Mouse (Mus musculus) monocyte, adult 2 months (primary cell): ENCODE measurements around the gene S1pr2.
A peak's percentile ranks its signal among the peaks of the same experiment; 100 is the strongest.

Experiments
- DNase-seq, 2 experiments: peaks; one replicate each; pipeline ENCODE4 v3.0.0; 2022; ENCODE audit warnings: low spot score in 2 of 2, low read depth in 1 of 2

Gene S1pr2

GRCm38 (mm10) chr9:20972141-20972992, 4.2 kb downstream of the S1pr2 start:
- no peak for DNase-seq

DNA sequence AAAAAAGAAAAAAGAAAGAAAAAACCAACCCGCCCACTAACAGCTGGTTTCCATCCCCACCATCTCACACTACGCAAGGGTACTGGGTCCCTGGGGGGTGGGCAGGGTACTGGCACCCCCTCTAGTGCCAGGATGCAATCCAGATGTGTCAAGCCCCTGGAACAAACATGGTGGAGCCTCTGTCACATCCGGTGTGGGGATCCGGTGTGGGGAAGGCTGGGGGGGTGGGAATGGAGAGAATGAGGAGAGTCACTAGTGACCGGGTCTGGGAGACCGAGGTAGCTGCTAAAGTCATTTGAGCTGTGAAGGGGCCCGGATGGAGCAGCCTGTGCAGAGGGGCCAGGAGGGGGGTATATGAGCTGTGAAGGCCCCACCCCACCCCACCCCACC, 4.8 kb downstream of the S1pr2 start:
- no peak for DNase-seq

DNA sequence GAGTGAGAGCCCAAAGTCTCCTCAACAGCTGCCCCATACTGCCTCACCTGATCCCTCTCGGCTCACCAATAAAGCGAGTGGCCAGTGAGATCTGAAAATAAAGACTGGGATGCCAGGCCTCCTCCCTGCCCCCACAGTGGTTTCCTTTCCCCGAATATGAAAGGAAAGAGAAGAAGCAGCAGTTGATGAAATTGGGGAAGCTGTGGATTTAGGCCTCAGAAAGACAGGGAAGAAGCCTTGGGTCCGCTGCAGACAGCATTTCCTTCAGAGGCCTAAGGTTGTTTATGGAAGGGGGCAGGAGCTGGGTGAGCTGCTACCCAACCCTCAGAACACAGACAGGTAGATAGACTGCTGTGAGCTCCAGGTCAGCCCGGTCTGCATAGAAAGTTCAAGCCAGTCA, 9.8 kb downstream of the S1pr2 start:
- DNase-seq = no peak

- DNase-seq = no peak
Measured at GRCm38 (mm10) chr9:20966008-20966407, 10.6 kb downstream of the S1pr2 start.

- DNase-seq = no peak
Measured at GRCm38 (mm10) chr9:20965606-20966005, 11.0 kb downstream of the S1pr2 start.

DNA sequence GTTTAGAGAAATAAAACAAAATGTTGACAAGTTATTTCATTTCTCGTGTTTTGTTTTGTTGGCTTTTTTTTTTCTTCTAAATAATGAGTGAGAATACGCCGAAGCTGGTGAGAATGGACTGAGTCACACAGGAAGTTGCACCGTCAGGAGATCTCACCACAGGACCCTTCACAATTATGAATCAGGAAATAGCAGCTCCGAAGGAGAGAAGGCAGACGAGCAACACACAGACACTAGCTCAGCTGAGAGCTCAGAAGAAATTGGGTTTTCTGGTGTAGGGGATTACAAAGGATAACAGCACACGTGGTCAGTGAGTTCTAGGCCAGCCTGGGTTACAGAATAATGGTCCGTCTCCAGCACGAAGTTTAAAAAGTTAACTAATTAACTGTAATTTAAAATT, 15.0 kb downstream of the S1pr2 start:
- DNase-seq = no peak

GRCm38 (mm10) chr9:20959430-20959938, 17.1 kb downstream of the S1pr2 start, which contains the start of gene Dnmt1:
Gene Dnmt1, minus strand, starts transcription at chr9:20959888.
- no peak for DNase-seq

- DNase-seq = no peak
Measured at GRCm38 (mm10) chr9:20956989-20957388, 19.6 kb downstream of the S1pr2 start.

GRCm38 (mm10) chr9:20952520-20953227, 23.9 kb downstream of the S1pr2 start:
- DNase-seq = peak; percentile 87 to 89

- no peak for DNase-seq
Measured at GRCm38 (mm10) chr9:20951966-20952519, 24.5 kb downstream of the S1pr2 start.

- DNase-seq = no peak
Measured at GRCm38 (mm10) chr9:20951441-20951840, 25.1 kb downstream of the S1pr2 start.

DNA sequence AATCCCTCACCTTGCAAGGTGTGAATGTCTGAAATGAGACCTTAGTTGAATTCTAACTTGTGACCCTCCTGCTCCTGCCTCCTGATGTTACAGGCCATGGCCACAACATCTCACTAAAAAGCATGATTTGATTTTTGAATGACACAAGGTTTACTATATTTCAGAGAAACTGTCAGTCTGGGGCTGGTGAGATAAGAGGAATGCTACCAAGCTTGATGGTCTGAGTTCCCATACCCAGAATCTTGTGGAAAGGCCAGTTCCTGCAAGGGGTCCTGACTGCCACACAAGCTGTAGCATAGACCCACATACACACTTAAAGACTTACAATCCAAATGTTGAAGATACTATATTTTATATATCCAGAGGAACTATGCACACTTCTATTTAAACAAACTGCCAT, 26.2 kb downstream of the S1pr2 start:
- no peak for DNase-seq

DNA sequence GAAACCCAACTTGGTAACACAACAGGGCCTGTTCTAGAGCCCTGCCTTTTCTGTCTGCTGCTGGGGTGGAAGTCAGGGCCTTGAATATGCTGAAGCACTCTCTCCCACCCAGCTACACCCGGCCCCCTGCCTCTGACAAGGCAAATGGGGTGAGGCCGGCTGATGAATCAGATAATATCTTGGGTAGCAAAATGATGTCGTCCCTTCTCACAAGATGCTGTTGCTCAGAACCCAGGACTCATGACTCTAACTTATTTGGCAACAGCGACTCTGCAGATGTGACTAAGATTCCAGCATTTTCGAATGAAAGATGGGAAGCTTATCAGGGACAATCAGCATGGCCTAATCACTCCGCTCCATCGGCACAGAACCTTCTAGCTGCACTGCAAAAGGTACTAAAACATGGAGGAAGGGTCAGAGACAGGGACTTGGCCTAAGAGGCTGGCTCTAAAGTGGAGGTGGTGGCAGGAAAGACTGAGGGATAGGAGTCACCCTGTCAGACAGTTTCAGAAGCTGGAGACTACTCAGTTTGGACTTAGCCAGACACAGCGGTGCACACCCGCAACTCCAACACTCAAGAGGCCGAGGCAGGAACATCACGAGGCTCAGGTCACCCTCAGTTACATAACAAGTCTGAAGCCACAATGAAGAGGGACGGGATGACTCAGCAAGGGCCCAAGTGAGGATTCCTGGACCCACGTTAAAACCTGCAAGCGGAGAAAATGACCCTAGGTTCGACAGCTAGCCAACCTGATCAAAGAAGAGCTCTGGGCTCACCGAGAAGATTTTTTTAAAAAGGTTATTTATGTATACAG, 30.3 kb downstream of the S1pr2 start:
- DNase-seq = no peak

- no peak for DNase-seq
Measured at GRCm38 (mm10) chr9:20944697-20945370, 31.7 kb downstream of the S1pr2 start.

DNA sequence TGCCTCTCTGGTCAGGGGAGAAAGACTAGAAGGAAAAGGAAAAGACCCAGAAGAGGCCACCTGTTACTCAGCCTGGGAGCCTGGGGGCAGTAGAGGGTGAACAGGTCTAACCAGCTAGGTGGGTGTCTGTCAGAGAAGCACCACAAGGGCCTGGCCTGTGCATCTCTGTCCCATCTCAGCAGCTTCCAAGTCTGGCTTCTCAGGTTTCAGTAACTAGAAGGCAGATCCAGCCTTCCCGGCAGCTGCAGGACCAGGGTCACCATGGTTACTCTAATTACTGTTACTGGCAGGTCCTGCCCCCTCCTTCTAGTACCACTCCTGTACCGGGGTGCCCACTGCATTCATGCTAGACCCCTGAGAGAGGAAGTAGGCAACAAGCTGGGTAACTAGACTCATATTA, 32.7 kb downstream of the S1pr2 start:
- DNase-seq = no peak

DNA sequence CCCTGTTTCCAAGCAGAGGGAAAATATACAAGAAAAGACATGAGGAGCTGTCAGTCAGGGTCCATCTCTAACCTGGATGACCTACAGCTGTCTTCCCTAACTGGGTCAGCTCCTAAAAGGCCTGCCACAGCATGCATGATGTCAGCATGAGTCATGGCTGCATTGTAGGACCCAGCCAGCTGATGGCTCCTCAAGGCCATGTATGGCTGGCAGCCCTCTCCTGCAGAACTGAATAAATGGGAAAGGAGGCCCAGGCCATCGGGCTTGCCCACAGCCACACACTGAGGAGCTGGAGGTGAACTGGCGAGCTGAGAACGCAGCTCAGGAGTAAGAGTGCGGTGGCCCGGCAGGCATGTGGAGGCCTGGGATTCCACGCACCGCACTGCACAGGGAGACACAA, 33.2 kb downstream of the S1pr2 start:
- DNase-seq = no peak

DNA sequence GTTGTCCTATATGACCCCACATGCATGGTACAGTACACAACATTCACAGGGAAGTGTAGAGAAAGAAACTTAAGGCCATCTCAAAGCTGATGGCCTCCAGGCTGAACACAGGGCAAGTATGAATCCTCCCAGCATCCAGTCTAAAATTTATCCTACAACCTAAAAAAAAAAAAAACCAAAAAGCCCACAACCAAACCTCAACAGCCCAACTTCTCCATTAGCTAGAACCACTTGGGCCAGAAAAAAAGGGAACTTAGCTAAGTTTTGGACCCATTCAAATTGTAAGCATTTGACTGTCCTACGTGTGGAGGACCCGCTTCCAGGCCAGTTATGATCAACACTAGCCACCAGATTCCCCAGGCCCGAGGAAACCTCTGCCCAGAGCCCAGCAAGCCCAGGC, 53.3 kb downstream of the S1pr2 start:
- DNase-seq = no peak

GRCm38 (mm10) chr9:20916160-20916559, 60.4 kb downstream of the S1pr2 start:
- DNase-seq = peak in 1 of 2 experiments; percentile 13
